Mouse (Mus musculus) right cerebral cortex, adult 2 months (tissue): ENCODE data around the gene Apoc2.
A peak's percentile ranks its signal among the peaks of the same experiment; 100 is the strongest.

Experiments used
- DNase-seq, 2 experiments: peaks; one replicate each; pipeline ENCODE4 v3.0.0; 2021 to 2022; ENCODE audit warnings: low spot score in 2 of 2

Gene Apoc2

DNA sequence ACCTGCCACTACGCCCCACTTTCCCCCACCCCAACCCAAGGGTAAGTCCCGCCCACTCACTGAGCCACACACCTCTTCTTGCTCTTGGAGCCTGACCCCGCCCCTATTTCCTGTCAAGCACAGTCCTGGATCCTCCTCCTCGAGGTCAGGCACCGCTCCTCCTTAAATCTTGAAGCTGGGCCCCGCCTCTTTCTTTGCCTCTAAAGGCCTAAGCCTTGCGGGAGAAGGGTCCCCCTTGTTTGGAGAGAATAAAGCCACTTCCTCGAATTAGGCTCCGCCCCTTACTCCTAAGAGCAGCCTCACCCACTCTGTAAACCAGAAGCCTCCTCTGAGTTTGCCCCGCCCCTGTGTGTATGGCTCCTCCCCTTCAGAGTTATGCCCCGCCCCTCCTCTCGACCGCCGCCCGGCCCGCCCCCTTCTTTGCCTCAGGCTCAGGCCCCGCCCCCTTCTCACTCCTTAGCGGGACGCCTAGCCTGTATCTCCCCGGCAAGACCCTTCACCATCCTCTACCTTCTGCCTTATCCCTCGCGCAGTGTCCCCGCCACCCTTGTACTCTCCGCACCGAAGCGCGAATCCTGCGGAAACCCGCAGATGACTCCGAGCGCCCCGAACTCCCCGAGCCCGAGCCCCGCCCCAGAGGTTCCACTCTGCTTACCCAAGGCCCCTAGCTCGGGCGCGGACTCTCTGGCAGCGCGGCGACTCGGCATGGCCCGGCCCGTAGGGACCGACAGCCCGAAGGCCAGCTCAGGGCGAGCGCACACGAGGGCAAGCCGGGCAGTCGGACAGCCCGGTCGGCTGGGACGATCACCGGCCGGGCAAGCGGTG lies 49.0 kb downstream of the Apoc2 start:
- DNase-seq, result peak; percentile 82 to 88

DNA sequence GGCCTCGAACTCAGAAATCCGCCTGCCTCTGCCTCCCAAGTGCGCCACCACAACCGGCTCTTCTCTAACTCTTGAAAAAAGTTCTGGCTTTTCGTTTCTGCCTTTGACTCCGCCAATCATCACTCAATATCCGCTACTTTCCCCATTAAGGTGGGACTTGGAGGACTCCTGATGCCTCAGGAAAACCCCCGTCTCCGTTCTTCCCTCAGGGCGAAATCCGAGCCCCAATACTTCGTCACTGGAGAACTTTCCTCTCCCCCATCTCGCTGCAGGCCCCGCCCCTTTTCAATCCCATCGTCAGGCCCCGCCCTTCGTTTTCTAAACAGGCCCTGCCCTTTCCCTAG lies 49.6 kb downstream of the Apoc2 start:
- no peak for DNase-seq

DNA sequence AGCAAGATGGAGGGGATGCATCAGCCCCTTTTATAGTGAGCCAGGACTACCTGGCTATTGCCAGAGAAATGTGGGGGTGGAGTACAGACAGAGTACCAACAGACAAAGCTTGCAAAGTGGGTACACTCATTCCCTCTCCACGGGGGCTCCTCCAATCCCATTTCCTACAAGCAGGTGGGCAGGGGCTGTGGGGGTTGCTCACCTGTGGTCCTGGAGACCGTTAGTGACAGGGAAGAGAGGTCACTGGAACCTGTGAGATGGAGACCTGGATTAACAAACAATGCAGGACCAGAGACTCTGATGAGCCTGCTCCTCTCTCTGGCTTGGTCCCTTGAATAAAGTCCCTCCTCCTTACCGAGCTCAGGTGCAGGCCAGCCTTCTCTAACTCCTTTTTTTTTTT lies 50.0 kb downstream of the Apoc2 start:
- no peak for DNase-seq

DNA sequence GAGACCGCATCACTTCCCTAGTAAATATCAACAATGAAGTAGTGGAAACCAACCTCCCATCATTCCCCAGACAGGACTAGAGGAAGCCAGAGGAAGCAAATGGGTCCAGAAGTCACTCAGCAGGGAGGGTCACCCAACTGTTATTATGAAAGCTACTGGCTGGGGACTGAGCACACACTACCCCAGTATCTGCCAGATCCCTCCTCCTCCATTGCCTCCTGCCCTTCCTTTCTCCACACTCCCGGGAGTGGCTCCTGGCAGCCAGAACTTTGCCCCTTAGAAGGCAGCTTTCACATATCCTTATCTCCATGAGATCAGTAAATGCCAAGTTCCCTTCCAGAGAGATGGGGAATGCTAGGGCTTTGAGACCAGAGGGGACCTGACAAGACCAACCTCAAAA lies 54.3 kb downstream of the Apoc2 start:
- no peak for DNase-seq

DNA sequence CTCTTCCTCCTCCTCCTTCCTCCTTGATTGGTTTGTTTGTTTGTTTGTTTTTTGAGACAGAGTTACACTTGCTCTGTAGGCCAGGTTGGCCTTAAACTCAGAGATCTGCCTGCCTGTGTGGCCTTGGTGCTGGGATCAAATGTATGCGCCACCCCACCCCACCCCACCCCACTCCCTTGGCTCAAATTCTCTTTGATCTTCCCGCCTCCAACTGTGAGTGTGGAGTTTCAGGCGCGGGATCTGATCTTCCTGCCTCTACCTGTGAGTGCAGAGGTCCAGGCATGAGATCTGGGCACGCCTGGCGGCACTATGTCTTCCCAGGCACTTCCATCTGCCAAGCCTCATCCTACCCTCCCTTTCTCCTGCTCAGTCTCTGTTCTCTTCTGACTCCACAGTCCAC lies 55.5 kb downstream of the Apoc2 start:
- no peak for DNase-seq
